Mouse (Mus musculus) C2C12 (cell line): ENCODE data around the gene Ifitm10.

ENCODE experiments used
- CTCF ChIP-seq: IDR thresholded peaks from one replicate; pipeline ENCODE4 v1.5.1; 2011; ENCODE audit not compliant: control insufficient read depth, insufficient read depth, insufficient read length
- FOSL1 ChIP-seq: IDR thresholded peaks from one replicate; pipeline ENCODE4 v1.8.0; 2011; ENCODE audit warnings: mild to moderate bottlenecking, low read length; ENCODE audit not compliant: poor library complexity, insufficient read depth, severe bottlenecking
- MAX ChIP-seq: IDR thresholded peaks from one replicate; pipeline ENCODE4 v1.6.1; 2011; ENCODE audit warnings: mild to moderate bottlenecking, control low read depth

- TF ChIP-seq CTCF (no peak), FOSL1 (no peak), MAX (no peak)
These were observed 46.7 kb downstream of the Ifitm10 start for GRCm38 (mm10) chr7:142326714-142327445.
